Mouse (Mus musculus): ENCODE measurements around the gene Brms1. TPM values are rescaled to one million over a fixed set of nuclear protein-coding genes. Genes with fewer than 3 reads are reported as not detected.

Brms1 gene
- polyA plus RNA-seq, 1 experiment from 2014 or later: 39.9 TPM

GRCm38 (mm10) chr19:5016782-5017181, 24.4 kb upstream of the Brms1 start:
- 24% methylated on average over 12 of the region's 12 CpGs for WGBS

GRCm38 (mm10) chr19:5017611-5018010, 23.5 kb upstream of the Brms1 start:
- H3K9ac ChIP-seq: no peak overlapping the region
- no peak overlapping the region for H3K27ac ChIP-seq
- no peaks in the 10 kb centered on the region for H3K36me3 ChIP-seq
- H3K9me3 ChIP-seq: no peaks in the 10 kb centered on the region
- no peak overlapping the region for H3K4me3 ChIP-seq (replicated peaks)
- 69% methylated on average over 4 of the region's 4 CpGs for WGBS
- no peak overlapping the region for H3K4me2 ChIP-seq
- no peak for ATAC-seq (ENCODE audit: insufficient read depth, low FRiP score, low read depth)
- no peaks in the 10 kb centered on the region for H3K27me3 ChIP-seq (replicated peaks)
- no peaks in the 10 kb centered on the region for H3K4me1 ChIP-seq

More at GRCm38 (mm10) chr19:5016782-5017181, 24.4 kb upstream of the Brms1 start:
- no peaks in the 10 kb centered on the region for H3K36me3 ChIP-seq
- H3K27me3 ChIP-seq (replicated peaks): no peaks in the 10 kb centered on the region
- peak overlapping the region; percentile 14; the same call in 1 of the 2 replicates for H3K4me2 ChIP-seq
- no peaks in the 10 kb centered on the region for H3K9me3 ChIP-seq
- ATAC-seq (ENCODE audit: insufficient read depth, low FRiP score, low read depth): 0 out of 2 replicates have a peak, but pooled peaks have one; percentile 35
- no peak overlapping the region for H3K27ac ChIP-seq
- no peak overlapping the region for H3K9ac ChIP-seq
- H3K4me3 ChIP-seq (replicated peaks): no peak overlapping the region
- no peaks in the 10 kb centered on the region for H3K4me1 ChIP-seq

GRCm38 (mm10) chr19:5018191-5018590, 23.0 kb upstream of the Brms1 start:
- no peaks in the 10 kb centered on the region for H3K4me1 ChIP-seq
- no peak for ATAC-seq (ENCODE audit: insufficient read depth, low FRiP score, low read depth)
- H3K4me2 ChIP-seq: no peak overlapping the region
- no peaks in the 10 kb centered on the region for H3K36me3 ChIP-seq
- H3K27ac ChIP-seq: no peak overlapping the region
- no peak overlapping the region for H3K9ac ChIP-seq
- H3K9me3 ChIP-seq: no peaks in the 10 kb centered on the region
- no peaks in the 10 kb centered on the region for H3K27me3 ChIP-seq (replicated peaks)
- no peak overlapping the region for H3K4me3 ChIP-seq (replicated peaks)
- 75% methylated on average over 3 of the region's 3 CpGs for WGBS

- no peak for ATAC-seq (ENCODE audit: insufficient read depth, low FRiP score, low read depth)
- 78% methylated on average over 2 of the region's 2 CpGs for WGBS
- Histone ChIP-seq H3K36me3 (no peaks in the 10 kb centered on the region), H3K4me2 (no peak overlapping the region), H3K9ac (no peak overlapping the region), H3K9me3 (no peaks in the 10 kb centered on the region), H3K4me3 (replicated peaks) (no peak overlapping the region), H3K27ac (no peak overlapping the region), H3K4me1 (peaks cover 8% of the 10 kb centered on the region; the same call in 1 of the 2 replicates), H3K27me3 (replicated peaks) (no peaks in the 10 kb centered on the region)
These were observed 19.7 kb upstream of the Brms1 start for GRCm38 (mm10) chr19:5021416-5021815.

GRCm38 (mm10) chr19:5023621-5024479, 17.3 kb upstream of the Brms1 start, which contains the start of gene Slc29a2:
TSS of gene Slc29a2 (plus strand) at chr19:5023860.
- WGBS: under 1% methylated on average over 59 of the region's 62 CpGs
- H3K9me3 ChIP-seq: no peaks in the 10 kb centered on the region
- H3K36me3 ChIP-seq: no peaks in the 10 kb centered on the region; the same call in 1 of the 2 replicates
- peak within 1 kb of the TSS; percentile 57 for H3K9ac ChIP-seq
- H3K27me3 ChIP-seq (replicated peaks): no peaks in the 10 kb centered on the region
- peaks cover 8% of the 10 kb centered on the region; the same call in 1 of the 2 replicates for H3K4me1 ChIP-seq
- H3K4me3 ChIP-seq (replicated peaks): peak within 1 kb of the TSS; percentile 72
- peak within 1 kb of the TSS; percentile 95 for H3K4me2 ChIP-seq
- peak; percentile 96 for ATAC-seq (ENCODE audit: insufficient read depth, low FRiP score, low read depth)
- H3K27ac ChIP-seq: peak within 1 kb of the TSS; percentile 74

- Histone ChIP-seq H3K4me3 (replicated peaks) (no peak overlapping the region), H3K4me2 (no peak overlapping the region), H3K9me3 (no peaks in the 10 kb centered on the region), H3K27ac (no peak overlapping the region), H3K36me3 (no peaks in the 10 kb centered on the region; the same call in 1 of the 2 replicates), H3K27me3 (replicated peaks) (no peaks in the 10 kb centered on the region), H3K4me1 (peaks cover 8% of the 10 kb centered on the region; the same call in 1 of the 2 replicates), H3K9ac (no peak overlapping the region)
- no peak for ATAC-seq (ENCODE audit: insufficient read depth, low FRiP score, low read depth)
- 89% methylated on average over 8 of the region's 8 CpGs for WGBS
These were observed 15.0 kb upstream of the Brms1 start for GRCm38 (mm10) chr19:5026111-5026510.

- Histone ChIP-seq H3K36me3 (no peaks in the 10 kb centered on the region; the same call in 1 of the 2 replicates), H3K4me1 (0 out of 2 replicates have a peak, but pooled peaks cover 2% of the 10 kb centered on the region), H3K4me2 (no peak overlapping the region), H3K9me3 (no peaks in the 10 kb centered on the region), H3K27me3 (replicated peaks) (no peaks in the 10 kb centered on the region), H3K27ac (no peak overlapping the region), H3K9ac (no peak overlapping the region), H3K4me3 (replicated peaks) (no peak overlapping the region)
- 75% methylated on average over 3 of the region's 3 CpGs for WGBS
- no peak for ATAC-seq (ENCODE audit: insufficient read depth, low FRiP score, low read depth)
These were observed 8.5 kb upstream of the Brms1 start for GRCm38 (mm10) chr19:5032686-5033085.

GRCm38 (mm10) chr19:5036577-5036976, 4.6 kb upstream of the Brms1 start:
- H3K9me3 ChIP-seq: no peaks in the 10 kb centered on the region
- no peaks in the 10 kb centered on the region for H3K36me3 ChIP-seq
- H3K4me2 ChIP-seq: no peak overlapping the region
- no peaks in the 10 kb centered on the region for H3K27me3 ChIP-seq (replicated peaks)
- no peak for ATAC-seq (ENCODE audit: insufficient read depth, low FRiP score, low read depth)
- no peak overlapping the region for H3K9ac ChIP-seq
- H3K4me1 ChIP-seq: peaks cover 21% of the 10 kb centered on the region
- H3K4me3 ChIP-seq (replicated peaks): no peak overlapping the region
- 82% methylated on average over 4 of the region's 4 CpGs for WGBS
- H3K27ac ChIP-seq: no peak overlapping the region

GRCm38 (mm10) chr19:5037678-5038571, 3.2 kb upstream of the Brms1 start:
- 3% methylated on average over 32 of the region's 32 CpGs for WGBS

GRCm38 (mm10) chr19:5038709-5039156, 2.4 kb upstream of the Brms1 start, which contains the start of the genes B4gat1 and AC124502.3:
TSS of gene B4gat1 (plus strand) at chr19:5038826.
TSS of gene AC124502.3 (plus strand) at chr19:5038891.
- peak within 1 kb of the TSS; percentile 64 for H3K4me3 ChIP-seq (replicated peaks)
- H3K4me1 ChIP-seq: peaks cover 29% of the 10 kb centered on the region
- no peaks in the 10 kb centered on the region for H3K36me3 ChIP-seq
- H3K27me3 ChIP-seq (replicated peaks): no peaks in the 10 kb centered on the region
- peak within 1 kb of the TSS; percentile 82 for H3K27ac ChIP-seq
- H3K9me3 ChIP-seq: no peaks in the 10 kb centered on the region
- peak within 1 kb of the TSS; percentile 98 for H3K4me2 ChIP-seq
- WGBS: under 1% methylated on average over 44 of the region's 44 CpGs
- ATAC-seq (ENCODE audit: insufficient read depth, low FRiP score, low read depth): peak; percentile 87
- peak within 1 kb of the TSS; percentile 88 for H3K9ac ChIP-seq

More at GRCm38 (mm10) chr19:5037678-5038571, 3.2 kb upstream of the Brms1 start:
- no peaks in the 10 kb centered on the region for H3K9me3 ChIP-seq
- peak overlapping the region; percentile 88 for H3K9ac ChIP-seq
- H3K27me3 ChIP-seq (replicated peaks): no peaks in the 10 kb centered on the region
- peak overlapping the region; percentile 82 for H3K27ac ChIP-seq
- no peaks in the 10 kb centered on the region for H3K36me3 ChIP-seq
- H3K4me1 ChIP-seq: peaks cover 28% of the 10 kb centered on the region
- ATAC-seq (ENCODE audit: insufficient read depth, low FRiP score, low read depth): peak; percentile 33; the same call in 1 of the 2 replicates
- H3K4me3 ChIP-seq (replicated peaks): peak overlapping the region; percentile 64
- H3K4me2 ChIP-seq: peak overlapping the region; percentile 98

Data from stomach, embryonic 15.5 days (tissue).